Mouse (Mus musculus): ENCODE data around the gene Med12l. TPM values are rescaled to one million over a fixed set of nuclear protein-coding genes. Genes with fewer than 3 reads are reported as not detected.
"Not testable (repeated sequence)": the region's sequence is repeated elsewhere in the genome, so short reads cannot be mapped to it uniquely, and the experiment has no call there.

Med12l gene
- polyA plus RNA-seq, 1 experiment from 2014 or later, result 4.7 TPM

DNA sequence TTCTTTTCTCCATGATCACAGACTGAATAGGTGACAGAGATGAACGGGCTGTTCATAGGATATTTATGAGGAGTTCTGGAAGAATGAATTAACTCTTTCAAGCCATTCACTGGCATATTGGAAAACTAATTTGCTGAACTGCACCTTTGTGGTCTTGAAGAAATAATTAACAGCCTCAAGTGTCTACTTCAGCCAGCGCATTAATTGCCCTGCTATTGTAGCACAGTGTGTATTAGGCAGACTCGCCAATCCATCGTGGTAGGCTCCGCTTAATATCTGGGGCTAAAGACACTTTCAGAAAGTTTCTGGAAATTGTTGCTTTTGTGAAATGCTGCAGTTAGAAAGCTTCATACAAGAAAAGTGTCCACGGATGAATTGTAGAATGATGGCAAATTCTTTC lies 35.9 kb downstream of the Med12l start:
- no peak for DNase-seq (ENCODE audit: low spot score)
- Histone ChIP-seq H3K36me3 (ENCODE audit: control insufficient read depth, insufficient read depth, low read length) (no peaks in the 10 kb centered on the region), H3K4me3 (ENCODE audit: low read depth, low read length) (no peak overlapping the region), H3K9ac (ENCODE audit: low read depth, low read length) (no peak overlapping the region), H3K9me3 (ENCODE audit: control insufficient read depth, low read length) (no peaks in the 10 kb centered on the region), H3K4me2 (replicated peaks; ENCODE audit: low read depth, low read length) (no peak overlapping the region), H3K4me1 (replicated peaks; ENCODE audit: control insufficient read depth, insufficient read depth, low read length) (no peaks in the 10 kb centered on the region), H3K27ac (ENCODE audit: low read depth, low read length) (no peak overlapping the region), H3K27me3 (ENCODE audit: control insufficient read depth, insufficient read depth, low read length) (no peaks in the 10 kb centered on the region)
- no peak for ATAC-seq (ENCODE audit: low FRiP score)
- WGBS, result 85% methylated on average over 6 of the region's 6 CpGs

DNA sequence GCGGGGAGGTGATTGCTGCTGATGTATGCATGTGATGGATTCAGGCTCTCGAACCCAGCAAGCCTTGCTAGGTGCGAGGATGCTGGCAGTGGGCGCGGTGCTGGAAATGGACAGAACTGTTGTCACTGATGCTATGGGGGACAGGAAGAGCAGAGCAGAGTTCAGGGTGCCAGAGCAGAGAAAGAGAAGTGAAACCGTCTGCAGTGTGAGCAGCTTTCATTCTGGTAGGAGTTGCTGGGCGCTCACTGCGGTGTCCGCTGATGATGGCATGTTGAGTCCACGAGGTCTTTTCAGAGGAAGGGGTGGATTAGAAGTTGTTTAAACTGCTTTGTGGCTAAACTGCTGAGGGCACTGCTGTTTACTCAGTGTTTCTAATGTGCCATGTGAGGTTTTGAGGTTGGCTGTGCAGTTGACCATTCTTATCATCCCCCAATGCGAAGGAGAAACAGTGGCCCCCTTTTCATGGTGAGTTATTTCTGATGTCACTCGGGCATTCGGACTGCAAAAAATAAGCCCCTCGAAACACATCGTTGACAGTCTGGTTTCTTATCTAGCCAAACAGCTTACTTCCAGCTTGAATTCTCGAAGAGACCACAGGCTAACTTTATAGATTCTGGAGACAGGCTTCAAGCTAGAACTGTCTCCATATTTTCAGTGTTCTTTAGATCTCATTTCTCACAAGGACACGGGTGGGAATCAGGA lies 49.4 kb downstream of the Med12l start:
- no peaks in the 10 kb centered on the region for H3K4me1 ChIP-seq (replicated peaks; ENCODE audit: control insufficient read depth, insufficient read depth, low read length)
- 92% methylated on average over 17 of the region's 17 CpGs for WGBS
- no peak overlapping the region for H3K9ac ChIP-seq (ENCODE audit: low read depth, low read length)
- no peak overlapping the region for H3K27ac ChIP-seq (ENCODE audit: low read depth, low read length)
- ATAC-seq (ENCODE audit: low FRiP score) (no peak), DNase-seq (ENCODE audit: low spot score) (no peak)
- H3K4me2 ChIP-seq (replicated peaks; ENCODE audit: low read depth, low read length), result no peak overlapping the region
- no peaks in the 10 kb centered on the region for H3K9me3 ChIP-seq (ENCODE audit: control insufficient read depth, low read length)
- H3K4me3 ChIP-seq (ENCODE audit: low read depth, low read length), result no peak overlapping the region
- H3K27me3 ChIP-seq (ENCODE audit: control insufficient read depth, insufficient read depth, low read length), result no peaks in the 10 kb centered on the region
- no peaks in the 10 kb centered on the region for H3K36me3 ChIP-seq (ENCODE audit: control insufficient read depth, insufficient read depth, low read length)

DNA sequence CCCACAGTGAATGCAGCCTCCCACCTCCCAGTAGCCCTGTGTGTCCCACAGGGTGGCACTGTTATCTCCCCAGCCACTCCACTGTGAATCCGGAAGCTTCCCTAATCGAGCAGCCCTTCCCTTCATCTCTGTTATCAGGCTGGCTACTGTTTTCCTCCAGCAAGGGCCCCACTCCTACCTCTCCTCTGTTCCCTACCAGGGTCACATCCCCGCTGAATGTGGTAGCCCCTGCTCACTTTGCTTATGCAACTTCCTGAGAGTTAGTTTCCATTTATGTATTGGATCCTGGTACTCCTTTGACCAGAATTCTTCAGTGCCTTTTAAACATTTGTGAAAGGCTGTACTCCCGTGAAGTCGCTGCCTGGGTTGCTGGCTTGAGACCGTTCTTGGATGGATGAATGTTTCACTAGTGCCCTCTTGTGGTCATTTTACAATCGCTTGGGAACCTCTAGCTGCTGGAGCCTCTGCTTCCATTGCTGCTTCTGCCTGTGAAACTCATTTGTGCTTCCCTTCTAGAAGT lies 53.5 kb downstream of the Med12l start:
- H3K27me3 ChIP-seq (ENCODE audit: control insufficient read depth, insufficient read depth, low read length), result no peaks in the 10 kb centered on the region
- no peaks in the 10 kb centered on the region for H3K36me3 ChIP-seq (ENCODE audit: control insufficient read depth, insufficient read depth, low read length)
- 6% methylated on average over 7 of the region's 7 CpGs for WGBS
- H3K9ac ChIP-seq (ENCODE audit: low read depth, low read length), result no peak overlapping the region
- DNase-seq (ENCODE audit: low spot score) (peak; percentile 87), ATAC-seq (ENCODE audit: low FRiP score) (peak; percentile 88)
- H3K4me1 ChIP-seq (replicated peaks; ENCODE audit: control insufficient read depth, insufficient read depth, low read length), result no peaks in the 10 kb centered on the region
- no peaks in the 10 kb centered on the region for H3K9me3 ChIP-seq (ENCODE audit: control insufficient read depth, low read length)
- no peak overlapping the region for H3K27ac ChIP-seq (ENCODE audit: low read depth, low read length)
- peak overlapping the region; percentile 25 for H3K4me2 ChIP-seq (replicated peaks; ENCODE audit: low read depth, low read length)
- no peak overlapping the region for H3K4me3 ChIP-seq (ENCODE audit: low read depth, low read length)

DNA sequence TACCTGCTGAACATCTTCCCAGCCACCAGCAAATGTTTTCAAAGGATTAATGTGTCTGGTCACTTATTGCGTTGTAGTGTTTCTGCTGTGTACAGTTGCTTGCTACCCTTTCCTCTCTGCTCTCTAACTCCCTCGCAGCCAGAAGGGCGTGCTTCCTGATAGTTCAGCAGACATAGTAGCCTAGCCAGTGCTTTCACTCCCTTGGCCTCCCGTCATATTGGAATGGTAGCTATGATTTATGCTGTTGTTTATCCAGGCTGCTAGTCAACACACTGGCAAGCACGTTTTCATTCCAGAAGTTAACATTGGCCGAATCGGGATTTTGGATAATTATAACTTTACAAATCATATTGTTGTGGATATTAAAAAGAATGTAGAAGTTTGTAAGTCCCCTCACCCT lies 54.5 kb downstream of the Med12l start:
- DNase-seq (ENCODE audit: low spot score), result no peak
- WGBS, result 92% methylated on average over 7 of the region's 7 CpGs
- H3K4me1 ChIP-seq (replicated peaks; ENCODE audit: control insufficient read depth, insufficient read depth, low read length), result no peaks in the 10 kb centered on the region
- ATAC-seq (ENCODE audit: low FRiP score), result no peak
- H3K27me3 ChIP-seq (ENCODE audit: control insufficient read depth, insufficient read depth, low read length), result no peaks in the 10 kb centered on the region
- H3K36me3 ChIP-seq (ENCODE audit: control insufficient read depth, insufficient read depth, low read length), result no peaks in the 10 kb centered on the region
- no peak overlapping the region for H3K4me2 ChIP-seq (replicated peaks; ENCODE audit: low read depth, low read length)
- H3K4me3 ChIP-seq (ENCODE audit: low read depth, low read length), result no peak overlapping the region
- no peaks in the 10 kb centered on the region for H3K9me3 ChIP-seq (ENCODE audit: control insufficient read depth, low read length)
- no peak overlapping the region for H3K27ac ChIP-seq (ENCODE audit: low read depth, low read length)
- no peak overlapping the region for H3K9ac ChIP-seq (ENCODE audit: low read depth, low read length)

DNA sequence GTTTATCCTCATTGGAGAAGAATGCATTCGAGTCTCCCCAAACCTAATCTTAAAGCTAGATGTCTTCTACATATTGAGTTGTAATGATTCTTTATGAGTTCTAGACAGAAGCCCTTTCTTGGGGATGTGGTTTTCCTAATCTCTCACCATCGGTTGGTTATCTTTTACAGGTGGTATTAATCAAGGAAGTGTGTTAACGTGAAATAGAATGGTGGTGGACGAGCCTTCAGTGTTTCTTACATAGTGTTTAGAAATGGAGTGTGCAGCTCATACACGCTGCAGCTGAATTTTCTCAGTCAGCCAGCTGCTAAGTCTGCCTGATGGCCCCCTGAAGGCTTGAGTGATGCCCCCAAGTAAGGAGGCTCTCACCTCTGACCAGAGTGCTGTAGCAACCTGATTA lies 56.5 kb downstream of the Med12l start:
- Histone ChIP-seq H3K9ac (ENCODE audit: low read depth, low read length) (no peak overlapping the region), H3K27ac (ENCODE audit: low read depth, low read length) (no peak overlapping the region), H3K4me1 (replicated peaks; ENCODE audit: control insufficient read depth, insufficient read depth, low read length) (no peaks in the 10 kb centered on the region), H3K4me3 (ENCODE audit: low read depth, low read length) (no peak overlapping the region), H3K27me3 (ENCODE audit: control insufficient read depth, insufficient read depth, low read length) (no peaks in the 10 kb centered on the region), H3K9me3 (ENCODE audit: control insufficient read depth, low read length) (no peaks in the 10 kb centered on the region), H3K36me3 (ENCODE audit: control insufficient read depth, insufficient read depth, low read length) (no peaks in the 10 kb centered on the region), H3K4me2 (replicated peaks; ENCODE audit: low read depth, low read length) (no peak overlapping the region)
- WGBS, result 74% methylated on average over 5 of the region's 5 CpGs
- ATAC-seq (ENCODE audit: low FRiP score), result no peak
- no peak for DNase-seq (ENCODE audit: low spot score)

DNA sequence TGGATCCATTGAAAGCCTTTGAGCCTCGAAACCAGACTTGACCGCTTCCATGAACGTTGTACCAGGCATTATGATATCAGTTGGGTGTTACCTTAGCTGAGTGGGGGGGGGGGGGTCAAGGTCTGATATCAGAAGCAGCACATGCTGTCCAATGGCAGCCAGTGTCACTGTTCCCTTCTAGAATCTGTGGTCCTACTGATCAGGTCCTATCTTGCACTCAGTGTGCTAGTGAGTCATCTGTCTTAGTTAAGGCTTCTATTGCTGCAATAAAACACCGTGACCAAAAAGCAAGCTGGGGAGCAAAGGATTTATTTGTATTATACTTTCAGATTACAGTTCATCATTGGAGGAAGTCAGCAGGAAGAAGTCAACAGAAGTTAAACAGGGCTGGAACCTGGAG lies 57.8 kb downstream of the Med12l start:
- 91% methylated on average over 4 of the region's 4 CpGs for WGBS
- Histone ChIP-seq H3K4me3 (ENCODE audit: low read depth, low read length) (no peak overlapping the region), H3K27me3 (ENCODE audit: control insufficient read depth, insufficient read depth, low read length) (no peaks in the 10 kb centered on the region), H3K36me3 (ENCODE audit: control insufficient read depth, insufficient read depth, low read length) (no peaks in the 10 kb centered on the region), H3K9ac (ENCODE audit: low read depth, low read length) (no peak overlapping the region), H3K4me1 (replicated peaks; ENCODE audit: control insufficient read depth, insufficient read depth, low read length) (no peaks in the 10 kb centered on the region), H3K27ac (ENCODE audit: low read depth, low read length) (no peak overlapping the region), H3K9me3 (ENCODE audit: control insufficient read depth, low read length) (no peaks in the 10 kb centered on the region), H3K4me2 (replicated peaks; ENCODE audit: low read depth, low read length) (no peak overlapping the region)
- no peak for DNase-seq (ENCODE audit: low spot score)
- ATAC-seq (ENCODE audit: low FRiP score), result no peak

DNA sequence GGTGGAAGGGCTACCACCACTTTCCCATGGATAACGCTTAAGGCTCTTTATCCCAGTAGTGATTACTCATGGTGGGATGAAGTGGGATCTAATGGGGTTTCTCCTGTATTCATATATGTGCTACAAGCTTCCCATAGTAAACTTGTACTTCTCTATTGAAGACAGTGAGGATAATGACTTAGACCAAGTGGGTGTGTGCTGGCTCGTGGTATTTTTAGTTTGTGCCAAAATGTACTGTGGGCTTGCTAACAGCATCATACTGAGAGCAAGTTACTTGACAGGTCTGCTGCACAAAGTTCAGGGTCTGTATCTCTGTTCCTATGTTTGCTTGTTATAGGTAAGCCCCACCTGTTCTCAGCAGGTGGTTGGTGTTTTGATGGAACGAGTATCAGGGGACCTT lies 60.3 kb downstream of the Med12l start:
- no peaks in the 10 kb centered on the region for H3K36me3 ChIP-seq (ENCODE audit: control insufficient read depth, insufficient read depth, low read length)
- DNase-seq (ENCODE audit: low spot score) (no peak), ATAC-seq (ENCODE audit: low FRiP score) (no peak)
- H3K27ac ChIP-seq (ENCODE audit: low read depth, low read length), result no peak overlapping the region
- no peak overlapping the region for H3K9ac ChIP-seq (ENCODE audit: low read depth, low read length)
- H3K4me3 ChIP-seq (ENCODE audit: low read depth, low read length), result no peak overlapping the region
- 87% methylated on average over 3 of the region's 3 CpGs for WGBS
- no peak overlapping the region for H3K4me2 ChIP-seq (replicated peaks; ENCODE audit: low read depth, low read length)
- H3K27me3 ChIP-seq (ENCODE audit: control insufficient read depth, insufficient read depth, low read length), result no peaks in the 10 kb centered on the region
- no peaks in the 10 kb centered on the region for H3K9me3 ChIP-seq (ENCODE audit: control insufficient read depth, low read length)
- no peaks in the 10 kb centered on the region for H3K4me1 ChIP-seq (replicated peaks; ENCODE audit: control insufficient read depth, insufficient read depth, low read length)

DNA sequence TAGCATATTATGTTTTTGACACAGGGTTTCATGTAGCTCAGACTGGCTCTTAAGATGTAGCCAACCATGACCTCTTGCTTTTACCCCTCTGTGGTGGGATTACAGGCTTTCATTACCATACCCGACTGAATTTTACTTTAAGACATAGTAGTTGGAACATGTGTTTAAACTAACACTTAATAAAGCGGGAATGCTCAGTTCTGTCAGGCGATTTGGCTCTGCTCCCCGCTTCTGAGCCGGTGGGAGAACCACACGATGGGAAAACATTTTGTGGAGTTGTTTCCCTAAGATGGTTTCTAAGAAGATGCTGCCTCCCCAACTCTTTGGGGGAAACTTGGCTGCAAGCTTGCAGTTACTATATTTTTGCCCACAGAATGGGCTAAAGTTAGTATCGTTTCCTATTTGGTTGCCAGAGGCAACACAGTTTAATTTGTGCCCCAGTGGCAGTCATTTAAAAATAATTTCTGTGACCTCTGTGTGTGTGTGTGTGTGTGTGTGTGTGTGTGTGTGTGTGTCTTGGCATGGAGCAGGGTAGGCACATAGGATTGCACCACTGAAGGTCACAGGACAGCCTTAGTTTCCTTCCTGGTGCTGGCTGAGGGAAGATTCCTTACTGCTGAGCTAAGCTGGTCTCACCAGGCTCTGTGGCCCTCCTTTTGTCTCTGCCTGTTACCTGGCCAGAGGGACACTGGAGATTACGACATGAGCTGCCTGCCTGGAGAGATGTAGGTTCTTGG lies 61.1 kb downstream of the Med12l start:
- H3K36me3 ChIP-seq (ENCODE audit: control insufficient read depth, insufficient read depth, low read length), result no peaks in the 10 kb centered on the region
- H3K27ac ChIP-seq (ENCODE audit: low read depth, low read length), result no peak overlapping the region
- ATAC-seq (ENCODE audit: low FRiP score), result no peak
- no peaks in the 10 kb centered on the region for H3K4me1 ChIP-seq (replicated peaks; ENCODE audit: control insufficient read depth, insufficient read depth, low read length)
- H3K4me3 ChIP-seq (ENCODE audit: low read depth, low read length), result no peak overlapping the region
- WGBS, result 83% methylated on average over 8 of the region's 8 CpGs
- H3K27me3 ChIP-seq (ENCODE audit: control insufficient read depth, insufficient read depth, low read length), result no peaks in the 10 kb centered on the region
- no peak overlapping the region for H3K9ac ChIP-seq (ENCODE audit: low read depth, low read length)
- H3K4me2 ChIP-seq (replicated peaks; ENCODE audit: low read depth, low read length), result no peak overlapping the region
- H3K9me3 ChIP-seq (ENCODE audit: control insufficient read depth, low read length), result no peaks in the 10 kb centered on the region
- no peak for DNase-seq (ENCODE audit: low spot score)

DNA sequence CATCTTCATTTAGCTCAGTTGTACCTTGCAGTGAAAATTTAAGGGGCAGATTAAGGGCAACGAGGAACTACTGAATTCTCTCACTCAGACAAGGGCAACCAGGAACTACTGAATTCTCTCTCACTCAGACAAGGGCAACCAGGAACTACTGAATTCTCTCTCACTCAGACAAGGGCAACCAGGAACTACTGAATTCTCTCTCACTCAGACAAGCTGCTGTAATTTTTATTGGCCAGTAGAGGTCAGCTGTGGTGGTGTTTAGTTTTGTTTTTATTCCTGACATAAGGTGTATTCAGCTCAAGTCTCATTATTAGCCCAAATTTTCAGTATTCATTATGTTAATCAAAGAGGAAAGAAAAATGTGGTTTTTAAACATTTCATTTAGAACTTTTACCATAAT lies 63.4 kb downstream of the Med12l start:
- ATAC-seq (ENCODE audit: low FRiP score), result not testable (repeated sequence)
- WGBS, result 79% methylated on average over 1 of the region's 1 CpGs

More for the DNA sequence above, 63.4 kb downstream of the Med12l start:
- H3K9me3 ChIP-seq (ENCODE audit: control insufficient read depth, low read length); H3K36me3 ChIP-seq (ENCODE audit: control insufficient read depth, insufficient read depth, low read length); H3K4me1 ChIP-seq (replicated peaks; ENCODE audit: control insufficient read depth, insufficient read depth, low read length); H3K9ac ChIP-seq (ENCODE audit: low read depth, low read length); DNase-seq (ENCODE audit: low spot score); H3K27ac ChIP-seq (ENCODE audit: low read depth, low read length); H3K4me3 ChIP-seq (ENCODE audit: low read depth, low read length); H3K27me3 ChIP-seq (ENCODE audit: control insufficient read depth, insufficient read depth, low read length); H3K4me2 ChIP-seq (replicated peaks; ENCODE audit: low read depth, low read length): not testable (repeated sequence)
